Mouse (Mus musculus): Measurements from ENCODE around the gene Khdrbs1.
"Not testable (repeated sequence)": the region's sequence is repeated elsewhere in the genome, so short reads cannot be mapped to it uniquely, and the experiment has no call there.

The Khdrbs1 gene

DNA sequence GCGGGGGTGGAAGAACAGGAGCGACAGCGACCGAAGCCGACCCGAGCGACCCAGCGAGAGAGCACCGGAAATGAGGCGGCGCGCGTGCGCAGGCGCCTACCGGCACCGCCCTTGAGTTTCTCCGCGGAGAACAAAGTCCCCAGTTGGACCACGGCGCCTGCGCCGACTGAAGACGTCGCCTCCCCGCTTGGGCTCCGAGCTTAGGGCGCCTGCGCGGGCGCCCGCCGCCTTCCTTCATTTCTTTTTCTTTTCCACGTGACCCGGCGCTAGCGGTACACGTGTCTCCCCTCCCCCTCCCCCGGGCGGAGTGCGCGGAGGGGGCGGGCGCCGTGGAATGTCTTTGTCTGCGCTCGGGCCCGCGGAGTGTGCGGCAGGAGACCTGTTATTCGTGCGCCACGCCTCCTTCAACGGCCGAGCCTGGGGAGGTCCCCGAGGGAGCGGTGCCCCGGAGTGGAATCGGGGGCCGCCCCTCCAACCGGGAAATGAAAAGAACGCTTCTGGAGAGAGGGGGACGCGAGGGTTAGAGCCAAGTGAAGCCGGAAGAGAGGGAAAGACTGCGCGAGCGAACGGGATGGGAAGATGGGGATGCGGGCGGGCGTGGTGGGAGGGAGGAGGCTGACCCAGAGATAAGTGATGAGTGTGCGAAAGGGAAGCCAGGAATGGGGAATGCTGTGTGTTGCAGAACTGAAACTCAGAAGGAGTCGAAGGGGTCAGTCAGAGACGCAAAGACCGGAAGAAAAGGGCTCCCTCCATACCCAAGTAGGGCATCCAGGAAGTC lies at the start of gene Khdrbs1:
Gene Khdrbs1 (minus strand): TSS at position 72 of the 778 bp plus-strand sequence.
- peak; percentile 96 for ATAC-seq (ENCODE audit: low TSS enrichment)

DNA sequence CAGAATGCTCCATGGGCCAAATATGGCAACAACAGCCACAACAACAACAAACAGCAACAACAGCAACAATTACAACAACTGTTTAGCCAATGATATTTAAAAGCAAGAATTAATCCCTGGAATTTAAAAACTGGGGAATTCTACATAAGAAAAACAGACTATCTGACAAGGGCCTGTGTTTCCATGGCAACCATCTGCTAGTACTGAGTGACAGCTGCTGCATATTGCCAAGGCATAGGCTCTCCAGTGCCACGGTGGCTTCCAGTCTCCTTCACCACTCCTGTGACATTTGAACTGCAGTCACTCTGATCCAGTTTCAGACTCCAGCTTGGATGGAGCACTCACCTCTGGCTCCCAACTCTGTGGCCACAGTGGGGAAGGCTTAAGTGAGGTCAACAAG lies 49.3 kb upstream of the Khdrbs1 start:
- ATAC-seq (ENCODE audit: low TSS enrichment) = no peak

DNA sequence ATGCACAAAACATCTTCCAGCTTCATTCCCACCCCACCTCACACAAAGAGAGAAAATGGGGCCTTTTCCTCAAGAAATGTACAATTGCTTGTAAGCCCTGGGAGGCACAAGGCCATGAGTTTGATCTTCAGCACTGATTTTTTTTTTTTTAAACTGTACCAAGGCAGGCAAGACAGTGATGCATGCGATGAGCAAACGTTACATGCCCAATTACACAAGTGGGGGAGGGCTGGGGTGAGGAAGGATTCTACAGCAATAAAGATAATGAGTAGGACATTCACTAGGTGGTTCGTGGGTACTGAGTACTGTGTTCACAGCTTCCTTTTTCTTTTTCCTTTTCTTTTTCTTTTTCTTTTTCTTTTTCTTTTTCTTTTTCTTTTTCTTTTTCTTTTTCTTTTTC lies 48.4 kb upstream of the Khdrbs1 start:
- ATAC-seq (ENCODE audit: low TSS enrichment) = no peak

DNA sequence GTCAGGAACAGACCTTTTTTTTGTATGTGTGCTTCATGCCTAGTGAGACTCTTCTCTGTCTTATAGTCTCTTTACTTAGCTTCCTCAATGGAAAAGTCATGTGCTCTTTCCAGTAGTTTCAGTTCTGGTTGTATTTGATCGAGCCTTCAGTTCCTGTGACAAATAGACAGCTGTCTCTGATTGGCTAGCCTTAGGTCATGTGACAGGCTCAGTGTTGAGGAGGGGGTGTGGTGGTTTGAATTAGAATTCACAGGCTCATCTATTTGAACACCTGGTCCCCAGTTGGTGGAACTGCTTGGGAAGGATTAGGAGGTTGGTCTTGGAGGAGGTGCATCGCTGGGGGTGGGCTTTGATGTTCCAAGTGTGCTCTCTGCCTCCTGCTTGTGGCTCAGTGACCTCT lies 47.5 kb upstream of the Khdrbs1 start:
- no peak for ATAC-seq (ENCODE audit: low TSS enrichment)

DNA sequence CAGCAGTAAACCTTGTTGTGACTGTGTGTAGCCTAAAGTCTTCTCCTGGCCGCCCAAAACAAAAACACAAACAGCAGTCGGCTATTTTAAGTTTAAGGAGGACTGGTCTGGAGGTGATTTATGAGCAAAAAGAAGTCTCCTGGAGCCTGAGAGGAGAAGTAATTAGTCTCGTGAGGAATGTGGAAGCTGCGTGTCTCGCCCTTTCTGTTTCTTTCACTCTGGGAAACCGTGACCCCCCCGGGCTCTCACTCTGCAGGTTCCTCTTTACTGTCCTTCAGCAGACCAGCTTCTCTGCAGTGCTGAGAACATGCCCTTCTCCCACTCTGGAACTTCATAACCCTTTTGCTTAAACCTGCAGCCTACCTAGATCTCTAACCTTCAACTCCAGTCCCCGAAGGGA lies 46.6 kb upstream of the Khdrbs1 start:
- ATAC-seq (ENCODE audit: low TSS enrichment) = no peak

DNA sequence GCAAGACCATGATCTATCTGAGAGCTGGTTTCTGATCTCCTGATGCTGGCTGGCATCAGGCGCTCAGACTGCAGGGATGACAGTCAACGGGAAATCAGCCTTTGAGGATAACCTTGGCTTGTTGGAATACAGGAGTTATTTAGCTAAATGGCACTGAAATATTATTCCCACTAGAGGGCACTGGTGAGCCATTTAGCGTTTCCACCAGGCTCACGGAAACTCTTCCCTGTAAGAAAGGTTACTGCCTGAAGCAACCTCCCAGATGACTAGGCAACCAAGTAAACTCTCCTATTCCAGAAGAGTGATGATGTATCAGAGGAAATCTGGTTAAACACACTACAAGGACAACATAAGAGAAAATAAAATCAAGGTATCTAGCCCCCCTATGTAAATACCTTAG lies 43.1 kb upstream of the Khdrbs1 start:
- peak; percentile 55; the same call in 1 of the 2 replicates for ATAC-seq (ENCODE audit: low TSS enrichment)

DNA sequence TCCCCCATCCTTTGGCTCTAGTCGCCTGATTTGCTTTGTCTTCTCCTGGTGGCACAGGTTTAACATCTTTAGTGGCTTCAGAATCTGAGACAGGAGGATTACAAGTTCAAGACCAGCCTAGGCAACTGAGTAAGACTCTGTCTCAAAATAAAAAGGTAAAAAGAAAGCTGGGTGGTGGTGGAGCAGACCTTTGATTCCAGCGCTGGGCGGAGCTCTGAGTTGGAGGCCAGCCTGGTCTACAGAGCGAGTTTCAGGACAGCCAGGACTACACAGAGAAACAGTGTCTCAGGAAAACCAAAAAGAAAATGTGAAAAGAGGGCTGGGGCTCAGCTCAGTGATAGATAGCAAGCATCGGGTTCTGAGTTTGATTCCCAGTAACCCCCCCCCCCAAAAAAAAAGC lies 41.4 kb upstream of the Khdrbs1 start:
- ATAC-seq (ENCODE audit: low TSS enrichment) = no peak

DNA sequence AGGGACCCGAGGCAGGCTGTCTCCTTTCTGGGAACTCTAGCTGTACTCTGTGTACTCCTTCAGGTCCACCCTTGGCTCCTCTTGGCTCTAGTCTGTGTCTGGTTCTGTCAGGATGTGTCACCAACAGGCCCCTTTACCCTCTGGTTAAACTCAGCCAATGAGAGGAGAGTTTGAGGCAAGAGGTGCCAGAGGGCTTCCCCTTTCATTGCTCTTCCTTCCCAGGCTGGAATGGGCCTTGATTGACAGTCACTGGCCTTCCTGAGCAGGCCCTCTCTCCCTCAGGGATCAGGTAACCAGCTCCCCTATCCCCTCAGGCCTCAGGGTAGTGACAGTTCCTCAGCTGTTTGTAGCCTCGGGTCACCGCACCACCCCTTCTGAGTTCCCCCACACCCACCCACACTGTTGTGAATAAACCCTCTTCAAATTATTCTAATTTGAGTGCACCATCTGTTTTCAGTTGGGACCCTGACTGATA lies 40.8 kb upstream of the Khdrbs1 start:
- no peak for ATAC-seq (ENCODE audit: low TSS enrichment)

DNA sequence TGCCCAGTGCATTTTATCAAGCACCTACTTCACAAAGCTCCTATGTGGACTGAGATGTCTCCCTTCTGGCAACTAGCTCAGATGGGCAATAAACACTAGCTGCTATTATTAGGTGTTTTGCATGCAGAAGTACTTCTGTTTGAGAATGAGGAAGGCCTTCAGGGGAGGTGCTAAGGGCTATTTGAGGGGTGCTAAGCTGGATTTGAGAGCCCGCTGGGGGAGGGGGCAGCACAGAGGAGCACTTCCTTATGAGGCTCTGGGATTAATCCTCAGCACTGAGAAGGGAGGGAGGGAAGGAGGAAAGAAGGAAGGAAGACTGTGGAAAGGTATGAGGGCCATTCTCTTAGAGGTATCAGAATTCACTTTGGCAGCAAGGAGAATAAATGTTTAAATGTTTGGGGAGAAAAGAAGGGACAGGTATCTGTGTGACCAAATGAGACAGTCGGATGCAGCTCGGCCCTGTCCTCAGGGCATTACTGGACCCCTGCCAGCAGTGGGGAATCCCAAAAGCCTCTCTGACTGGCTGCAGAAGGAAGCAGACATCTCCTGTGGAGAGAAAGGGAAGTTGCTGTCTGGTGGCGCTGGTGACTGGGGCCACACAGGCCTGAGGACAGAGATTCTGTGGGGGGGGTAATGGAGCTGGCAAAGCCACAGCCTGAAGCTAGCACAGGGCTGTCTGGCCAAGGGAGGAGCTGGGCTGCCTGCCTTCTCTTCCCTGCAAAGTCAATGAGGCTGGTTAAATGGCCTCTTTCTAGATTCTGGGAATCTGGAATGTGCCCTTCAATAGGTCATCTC lies 40.0 kb upstream of the Khdrbs1 start:
- no peak; the same call in 1 of the 2 replicates for ATAC-seq (ENCODE audit: low TSS enrichment)

DNA sequence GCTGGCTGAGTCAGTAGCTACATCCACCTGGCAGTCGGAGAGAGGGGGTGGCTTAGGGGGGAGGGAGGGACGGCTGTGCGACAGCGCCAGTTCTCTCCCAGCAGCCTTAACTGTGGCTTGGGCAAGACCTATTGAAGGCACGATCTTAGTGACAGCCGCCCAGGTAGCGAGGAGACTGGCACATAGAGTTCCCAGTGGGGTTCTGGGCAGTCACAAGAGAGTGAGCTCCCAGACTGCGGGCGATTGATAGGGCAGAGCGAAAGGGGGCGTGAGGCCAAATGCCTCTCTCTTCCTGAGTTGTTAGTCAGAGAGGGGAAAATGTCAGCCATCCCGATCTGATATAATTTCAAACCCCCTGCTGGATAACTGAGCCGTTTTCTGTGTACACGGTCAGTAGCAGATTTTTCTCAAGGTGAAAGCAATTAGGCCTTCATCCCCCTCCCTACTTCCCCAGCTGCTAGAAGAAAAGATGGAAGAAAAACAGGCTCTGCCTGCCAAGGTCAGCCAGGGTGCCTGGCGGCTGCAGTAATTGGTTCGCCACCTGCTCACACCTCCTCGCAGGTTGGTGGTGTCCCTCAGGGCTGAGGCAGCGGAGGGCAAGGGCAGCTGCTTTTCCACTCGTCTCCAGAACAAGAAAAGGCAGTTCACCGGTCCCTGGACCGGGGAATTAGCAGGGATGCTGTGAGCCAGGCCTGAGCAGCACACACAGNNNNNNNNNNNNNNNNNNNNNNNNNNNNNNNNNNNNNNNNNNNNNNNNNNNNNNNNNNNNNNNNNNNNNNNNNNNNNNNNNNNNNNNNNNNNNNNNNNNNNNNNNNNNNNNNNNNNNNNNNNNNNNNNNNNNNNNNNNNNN lies 29.8 kb upstream of the Khdrbs1 start:
- ATAC-seq (ENCODE audit: low TSS enrichment) = peak; percentile 91

DNA sequence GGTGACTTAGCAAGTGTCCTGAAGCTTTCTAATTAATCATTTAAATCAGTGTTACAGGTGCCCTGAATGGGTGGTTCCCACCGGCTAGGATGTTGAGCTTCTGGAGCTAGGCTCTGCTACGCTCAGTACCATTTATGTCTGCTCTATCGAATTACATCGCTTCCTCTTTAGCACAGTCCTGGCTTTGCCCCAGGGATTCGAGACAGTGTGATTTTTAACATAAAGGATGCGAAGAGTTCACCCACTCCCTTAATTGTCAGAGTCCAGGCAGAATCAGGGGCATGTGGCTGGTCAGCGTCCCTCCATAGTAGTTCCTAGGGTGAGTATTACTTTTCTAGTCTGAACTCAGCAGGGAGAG lies 29.2 kb upstream of the Khdrbs1 start:
- peak; percentile 55; the same call in 1 of the 2 replicates for ATAC-seq (ENCODE audit: low TSS enrichment)

DNA sequence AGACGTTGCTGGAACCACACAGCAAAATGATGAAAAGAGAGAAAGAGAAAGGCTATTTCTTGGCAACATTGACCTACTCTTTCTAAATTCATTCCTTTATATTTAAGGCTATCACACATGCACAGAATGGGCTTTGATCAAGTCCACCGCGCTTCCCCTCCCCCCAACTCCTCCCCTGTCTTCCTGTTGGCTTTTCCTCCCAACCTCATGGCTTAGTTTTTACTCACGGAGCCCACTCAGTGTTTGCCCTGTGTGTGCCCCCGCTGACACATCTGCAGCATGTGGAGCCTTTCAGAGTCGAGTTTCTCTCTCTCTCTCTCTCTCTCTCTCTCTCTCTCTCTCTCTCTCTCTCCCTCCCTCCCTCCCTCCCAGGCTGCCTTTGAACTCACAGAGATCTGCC lies 28.5 kb upstream of the Khdrbs1 start:
- ATAC-seq (ENCODE audit: low TSS enrichment) = no peak

DNA sequence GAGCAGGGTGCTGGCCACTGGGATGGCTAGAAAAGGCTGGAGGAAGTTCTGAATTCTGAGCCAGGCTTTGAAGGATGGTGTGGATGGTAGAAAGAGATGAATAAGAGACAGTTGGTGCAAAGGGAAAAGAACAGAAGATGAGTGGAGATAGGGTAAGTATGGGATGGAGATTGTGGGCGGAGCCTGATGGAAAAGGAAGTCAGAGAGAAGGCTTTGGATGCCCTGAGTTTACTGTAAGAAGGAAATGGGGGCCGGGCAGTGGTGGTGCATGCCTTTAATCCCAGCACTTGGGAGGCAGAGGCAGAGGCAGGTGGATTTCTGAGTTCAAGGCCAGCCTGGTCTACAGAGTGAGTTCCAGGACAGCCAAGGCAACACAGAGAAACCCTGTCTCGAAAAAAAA lies 26.6 kb upstream of the Khdrbs1 start:
- ATAC-seq (ENCODE audit: low TSS enrichment) = not testable (repeated sequence)

DNA sequence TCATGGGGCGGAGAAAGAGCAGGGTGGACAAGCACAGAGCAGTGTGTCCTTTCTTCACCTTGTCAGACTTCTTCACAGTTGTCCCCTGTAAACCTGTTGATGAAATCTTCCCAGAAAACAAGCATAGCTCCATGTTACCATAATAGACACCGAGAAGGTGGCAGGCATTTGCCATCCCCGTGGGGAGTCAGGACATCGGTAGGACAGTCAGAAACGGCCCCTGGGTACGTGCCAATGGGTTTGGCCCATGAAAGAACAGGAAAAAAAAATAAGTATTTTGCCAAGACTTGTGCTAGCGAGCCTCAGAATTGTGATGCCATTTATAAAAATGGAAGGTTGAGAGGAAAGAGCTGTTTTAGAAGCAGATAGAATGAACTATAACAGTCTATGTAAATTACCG lies 25.7 kb upstream of the Khdrbs1 start:
- no peak for ATAC-seq (ENCODE audit: low TSS enrichment)

DNA sequence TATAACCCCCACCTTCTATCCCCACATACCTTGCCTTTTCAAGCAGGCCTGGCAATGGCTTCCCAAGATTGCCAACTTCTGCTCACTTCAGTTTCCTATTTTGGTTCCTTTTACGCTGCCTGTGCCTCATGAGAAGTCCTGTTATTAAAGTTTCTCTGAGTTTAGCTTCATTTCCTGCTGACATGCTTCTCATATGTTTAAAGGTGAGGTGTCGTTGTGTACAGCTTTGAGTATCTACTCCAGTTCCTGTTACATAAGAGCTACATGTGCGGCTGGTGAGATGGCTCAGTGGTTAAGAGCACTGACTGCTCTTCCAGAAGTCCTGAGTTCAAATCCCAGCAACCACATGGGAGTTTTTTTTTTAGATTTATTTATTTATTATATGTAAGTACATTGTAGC lies 23.2 kb upstream of the Khdrbs1 start:
- no peak for ATAC-seq (ENCODE audit: low TSS enrichment)

DNA sequence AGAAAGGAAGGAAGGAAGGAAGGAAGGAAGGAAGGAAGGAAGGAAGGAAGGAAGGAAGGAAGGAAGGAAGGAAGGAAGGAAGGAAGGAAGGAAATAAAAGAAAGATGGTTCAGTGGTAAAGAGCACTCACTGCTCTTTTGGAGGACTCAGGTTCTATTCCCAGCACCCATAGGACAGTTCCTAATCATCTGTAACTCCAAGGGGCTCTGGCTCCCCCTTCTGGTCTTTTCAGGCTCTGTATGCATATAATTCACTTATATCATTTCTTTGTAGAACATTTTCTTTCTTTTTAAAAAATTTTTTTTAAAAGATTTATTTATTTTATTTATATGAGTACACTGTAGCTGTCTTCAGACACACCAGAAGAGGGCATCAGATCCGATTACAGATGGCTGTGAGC lies 20.4 kb upstream of the Khdrbs1 start:
- not testable (repeated sequence) for ATAC-seq (ENCODE audit: low TSS enrichment)

DNA sequence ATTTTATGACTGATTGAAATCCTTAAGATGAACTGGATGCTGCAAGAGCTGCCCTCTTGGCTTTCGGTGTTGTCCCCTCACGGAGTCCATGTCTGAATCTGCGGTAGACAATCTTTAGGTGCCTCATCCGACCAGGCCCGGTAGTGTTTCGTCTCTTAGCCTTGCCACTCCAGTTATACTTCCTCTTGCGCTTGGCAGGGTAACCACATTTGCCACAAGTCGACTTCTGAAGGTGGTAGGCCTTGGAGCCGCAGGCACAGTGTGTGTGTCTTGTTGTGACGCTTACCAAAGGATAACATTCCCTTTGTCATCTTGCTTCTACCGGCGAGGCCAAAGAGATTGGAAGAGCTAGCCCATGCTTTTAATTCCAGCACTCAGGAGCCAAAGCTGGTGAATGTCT lies 19.5 kb upstream of the Khdrbs1 start:
- ATAC-seq (ENCODE audit: low TSS enrichment) = no peak

DNA sequence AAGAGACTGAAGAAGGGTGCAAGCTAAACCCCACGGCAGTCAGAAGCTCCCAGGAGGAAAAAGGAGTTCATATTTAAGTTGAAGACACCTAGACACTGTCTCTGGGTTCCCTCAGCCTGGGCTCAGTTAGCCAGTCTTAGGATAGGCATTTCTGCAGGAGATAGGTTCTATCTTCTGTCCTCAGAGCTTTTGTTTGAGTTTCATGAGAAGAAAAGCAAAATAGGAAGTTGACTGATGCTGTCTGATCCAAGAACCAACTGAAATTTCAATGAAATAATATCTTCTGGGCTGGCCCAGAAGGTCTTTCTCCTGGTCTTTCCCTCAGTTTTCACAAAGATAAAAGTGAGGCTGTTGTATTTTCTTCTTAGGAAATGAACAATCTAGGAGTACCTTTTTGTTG lies 13.4 kb upstream of the Khdrbs1 start:
- no peak for ATAC-seq (ENCODE audit: low TSS enrichment)

DNA sequence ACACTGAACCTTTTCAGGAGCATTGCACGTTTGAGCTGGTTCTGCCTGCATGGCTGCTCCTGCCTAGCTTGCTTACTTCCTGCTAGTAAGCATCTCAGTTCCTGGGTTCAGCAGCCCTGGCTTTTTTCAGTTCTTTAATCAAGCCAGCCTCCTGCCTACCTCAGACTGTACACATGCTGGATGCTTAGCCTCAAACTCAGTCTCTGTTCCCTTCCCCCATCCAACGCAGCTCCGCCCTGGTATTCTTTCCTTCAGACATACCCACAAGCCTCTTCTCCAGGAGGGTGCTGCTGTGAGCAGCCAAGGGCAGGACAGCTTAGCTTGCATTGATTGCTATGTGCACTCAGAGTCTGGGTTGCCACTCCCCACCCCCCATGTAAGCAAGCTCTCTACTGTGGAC lies 12.6 kb upstream of the Khdrbs1 start:
- ATAC-seq (ENCODE audit: low TSS enrichment) = no peak

DNA sequence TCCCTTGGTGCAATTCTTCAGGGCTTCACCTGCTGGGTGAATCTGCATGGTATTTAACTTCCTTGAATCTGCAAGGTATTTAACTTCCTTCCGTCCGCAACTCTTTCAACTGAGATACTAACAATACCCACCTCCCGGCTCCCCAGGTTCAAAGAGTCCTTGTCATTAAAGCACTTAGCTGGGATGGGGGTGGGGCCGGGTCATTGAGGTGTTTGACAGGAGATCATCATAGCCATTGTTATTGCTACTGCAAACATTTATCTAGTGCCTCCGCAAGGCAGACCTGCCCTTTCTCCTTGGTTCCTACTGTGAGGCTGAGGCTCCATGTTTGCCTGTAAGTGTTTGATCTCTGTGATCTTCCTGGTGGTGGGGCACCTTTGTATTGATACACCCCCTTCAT lies 8.3 kb upstream of the Khdrbs1 start:
- no peak for ATAC-seq (ENCODE audit: low TSS enrichment)

DNA sequence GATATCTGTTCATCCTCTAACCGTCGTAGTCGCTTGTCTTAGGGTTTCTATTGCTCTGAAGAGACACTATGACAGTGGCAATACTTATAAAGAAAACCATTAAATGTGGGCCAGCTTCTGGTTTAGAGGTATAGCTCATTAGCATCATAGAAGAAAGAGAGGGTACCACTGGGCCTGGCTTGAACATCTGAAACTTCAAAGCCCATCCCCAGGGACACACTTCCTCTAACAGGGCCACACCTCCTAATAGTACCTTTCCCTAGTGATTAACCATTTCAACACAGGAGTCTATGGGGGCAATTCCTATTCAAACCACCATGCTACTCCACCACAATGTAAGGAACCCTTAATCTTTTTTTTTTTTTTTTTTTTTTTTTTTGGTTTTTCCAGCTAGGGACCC lies 4.5 kb upstream of the Khdrbs1 start:
- ATAC-seq (ENCODE audit: low TSS enrichment) = no peak

DNA sequence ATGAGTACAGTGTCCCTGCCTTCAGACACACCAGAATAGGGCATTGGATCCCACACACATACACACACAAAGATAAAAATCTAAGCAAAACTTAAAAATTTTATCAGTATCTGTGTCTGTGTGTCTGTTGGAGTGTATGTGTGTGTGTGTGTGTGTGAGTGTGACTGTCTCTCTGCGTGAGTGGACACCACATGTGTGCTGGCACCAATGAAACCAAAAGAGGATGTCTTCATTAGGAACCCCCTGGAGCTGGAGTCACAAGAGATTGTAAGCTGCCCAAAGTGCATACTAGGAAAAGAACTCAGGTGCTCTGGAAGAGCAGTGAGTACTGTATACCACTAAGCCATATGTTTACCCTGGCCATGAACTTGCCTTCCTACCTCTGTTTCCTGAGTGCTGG lies 4.0 kb upstream of the Khdrbs1 start:
- no peak for ATAC-seq (ENCODE audit: low TSS enrichment)
